Mouse (Mus musculus) embryonic facial prominence, embryonic 10.5 days (tissue): Measurements from ENCODE around the gene Tspan2. TPM values are rescaled to one million over a fixed set of nuclear protein-coding genes. Genes with fewer than 3 reads are reported as not detected.

Experiments used
- DNase-seq: peaks from one replicate; pipeline ENCODE4 v3.0.0-alpha.2; 2017; ENCODE audit warnings: low spot score
- H3K27ac ChIP-seq: fragments of 300-500 bp; sonication (generic); replicated peaks from 2 replicates; pipeline ENCODE4 v1.5.1; 2016; ENCODE audit warnings: mild to moderate bottlenecking
- H3K27me3 ChIP-seq: fragments of 300-500 bp; sonication (generic); replicated peaks from 2 replicates; pipeline ENCODE4 v1.6.1; 2016; ENCODE audit warnings: low read depth, mild to moderate bottlenecking; ENCODE audit not compliant: poor library complexity, severe bottlenecking
- H3K36me3 ChIP-seq: fragments of 300-500 bp; sonication (generic); replicated peaks from 2 replicates; pipeline ENCODE4 v1.6.1; 2016; ENCODE audit warnings: mild to moderate bottlenecking, moderate library complexity
- H3K4me1 ChIP-seq: fragments of 300-500 bp; sonication (generic); 2 replicates; pipeline ENCODE4 v1.6.1; 2016
- H3K4me3 ChIP-seq: fragments of 300-500 bp; sonication (generic); 2 replicates; pipeline ENCODE4 v1.5.1; 2016; ENCODE audit warnings: mild to moderate bottlenecking, moderate library complexity
- H3K9me3 ChIP-seq: fragments of 300-500 bp; sonication (generic); 2 replicates; pipeline ENCODE4 v1.6.1; 2016; ENCODE audit warnings: mild to moderate bottlenecking
- WGBS: fragments of 180-500 bp; shearing (Covaris S2); methylation state at CpG from one replicate; pipeline ENCODE4 v1.1.7; 2016; 5-methylcytosine and 5-hydroxymethylcytosine counted together
- polyA plus RNA-seq: library from polyadenylated mRNA; unstranded; fragments of >200 nt; fragmentation: Nextera tagmentation; extraction: Ambion mirVana; gene quantifications from 2 replicates; pipeline ENCODE4 v1.2.1, GENCODE M21; 2016

Tspan2 gene
- polyA plus RNA-seq = 7.4 and 7.6 TPM in 2 replicates

DNA sequence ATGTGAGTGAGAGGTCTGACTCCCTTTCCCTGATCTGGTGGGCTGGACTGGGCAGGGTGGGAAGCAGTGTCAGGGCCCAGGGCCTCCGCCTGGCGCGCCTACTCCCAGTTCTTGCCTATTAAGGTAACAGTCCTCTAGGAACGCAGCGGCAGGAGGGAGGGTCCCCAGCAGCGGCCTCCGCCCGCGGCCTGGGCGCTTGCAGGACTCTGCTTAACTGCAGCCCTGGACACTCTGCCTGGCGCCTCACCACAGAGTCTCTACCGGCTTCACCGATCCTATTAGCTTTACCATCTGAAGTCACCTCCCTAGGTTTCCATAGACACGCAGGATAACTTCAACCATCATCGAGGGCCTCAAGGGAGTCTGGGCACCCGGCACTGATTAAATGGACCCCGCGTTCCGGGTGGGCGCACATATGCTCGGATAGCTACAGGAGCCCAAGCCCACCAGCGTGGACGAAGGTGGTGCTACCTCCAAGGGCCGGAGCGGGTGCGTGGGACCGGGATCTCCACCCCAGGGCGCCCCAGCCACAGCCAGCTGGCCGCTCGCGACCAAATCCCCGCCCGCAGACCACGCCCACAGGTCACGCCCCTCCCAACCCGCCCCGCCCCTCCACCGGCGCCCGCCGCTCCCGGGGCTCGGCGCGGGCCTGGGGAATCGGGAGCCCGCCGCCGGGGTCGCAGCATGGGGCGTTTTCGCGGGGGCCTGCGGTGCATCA is at the start of gene Tspan2:
Gene Tspan2 (plus strand): TSS at position 217 of the 718 bp plus-strand sequence.
- H3K36me3 ChIP-seq = no peaks in the 10 kb centered on the region
- DNase-seq = peak; percentile 82
- H3K9me3 ChIP-seq = no peaks in the 10 kb centered on the region
- H3K27me3 ChIP-seq = peaks cover 35% of the 10 kb centered on the region
- peaks cover 29% of the 10 kb centered on the region for H3K4me1 ChIP-seq
- WGBS = 1% methylated on average over 54 of the region's 54 CpGs
- peak within 1 kb of the TSS; percentile 84 for H3K27ac ChIP-seq
- H3K4me3 ChIP-seq = peak within 1 kb of the TSS; percentile 82

DNA sequence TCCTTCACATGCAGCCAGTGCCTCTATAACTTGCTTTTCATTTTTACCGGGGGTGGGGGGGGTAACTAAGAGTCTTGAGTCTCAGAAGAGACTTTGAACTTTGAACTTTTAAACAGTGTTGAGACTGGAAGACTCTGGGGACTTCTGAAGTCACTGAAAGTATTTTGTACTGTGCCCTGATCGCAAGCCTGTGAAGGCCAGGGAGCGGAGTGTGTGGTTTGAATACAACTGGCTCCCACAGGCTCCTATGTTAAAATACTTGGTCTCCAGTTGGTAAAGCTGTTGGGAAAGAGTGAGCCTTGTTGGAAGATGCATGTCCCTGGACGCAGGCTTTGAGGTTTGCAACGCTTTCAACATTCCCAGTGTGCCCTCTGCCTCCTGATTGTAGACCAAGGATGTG is 47.5 kb upstream of the Tspan2 start:
- Histone ChIP-seq H3K36me3 (no peaks in the 10 kb centered on the region), H3K27ac (no peak overlapping the region)
- 86% methylated on average over 5 of the region's 5 CpGs for WGBS

DNA sequence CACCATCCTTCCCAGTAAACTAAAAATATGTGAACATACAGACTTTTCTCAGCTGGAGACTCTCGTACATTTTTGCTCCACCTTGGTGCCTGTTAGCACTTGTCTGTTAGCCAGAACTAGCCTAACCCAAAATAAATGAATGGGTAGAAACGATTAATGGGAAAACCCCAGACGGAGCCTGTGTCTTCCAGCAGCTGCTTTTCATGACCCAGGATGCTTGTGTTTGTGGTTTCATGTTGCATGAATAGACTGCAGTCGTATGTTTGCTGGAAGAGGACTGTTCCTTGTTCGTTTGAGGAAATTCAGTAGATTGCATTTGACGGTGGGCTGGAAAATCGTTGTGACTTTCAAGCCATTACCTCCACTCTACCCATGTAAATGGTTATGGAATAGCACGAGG is 46.5 kb upstream of the Tspan2 start:
- H3K4me1 ChIP-seq = peaks cover 19% of the 10 kb centered on the region
- no peak overlapping the region for H3K4me3 ChIP-seq
- no peak for DNase-seq
- WGBS = 61% methylated on average over 8 of the region's 8 CpGs
- H3K9me3 ChIP-seq = no peaks in the 10 kb centered on the region
- no peaks in the 10 kb centered on the region for H3K27me3 ChIP-seq
- no peaks in the 10 kb centered on the region for H3K36me3 ChIP-seq
- no peak overlapping the region for H3K27ac ChIP-seq

More for the DNA sequence above, 47.5 kb upstream of the Tspan2 start:
- Histone ChIP-seq H3K27me3 (no peaks in the 10 kb centered on the region), H3K4me3 (no peak overlapping the region), H3K4me1 (peaks cover 13% of the 10 kb centered on the region), H3K9me3 (no peaks in the 10 kb centered on the region)
- DNase-seq = no peak

DNA sequence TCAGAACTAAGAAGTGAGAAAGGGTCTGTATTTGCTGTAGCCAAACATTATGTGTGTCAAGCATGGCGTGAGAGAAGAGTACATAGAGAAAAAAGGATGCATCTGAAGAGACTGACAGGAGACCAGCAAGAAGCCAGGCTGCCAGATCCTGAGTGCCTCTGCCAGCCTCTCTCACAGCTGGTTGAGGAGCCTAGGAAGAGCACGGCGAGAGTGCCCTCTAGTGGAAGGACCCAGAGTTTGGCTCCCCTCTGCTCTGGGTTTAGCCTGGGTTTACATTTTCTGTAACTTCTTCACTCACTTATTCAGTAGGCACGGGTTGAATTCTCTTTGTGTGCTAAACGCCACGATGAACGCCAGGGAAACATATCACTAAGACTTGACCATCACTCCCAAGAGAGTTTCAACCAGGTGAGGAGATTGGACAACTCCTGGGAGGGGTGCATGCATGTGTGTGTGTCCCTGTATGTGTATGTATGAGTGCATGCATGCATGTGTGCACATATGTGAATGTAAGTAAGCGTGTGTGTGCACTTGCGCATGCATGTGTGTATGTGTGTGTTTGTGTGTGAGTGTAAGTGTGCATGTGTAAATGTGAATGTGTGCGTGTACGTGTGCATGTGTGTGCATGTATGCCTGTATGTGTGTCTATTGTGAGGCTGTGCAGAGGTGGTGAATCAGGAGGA is 42.4 kb upstream of the Tspan2 start:
- peak; percentile 81 for DNase-seq
- H3K27ac ChIP-seq = no peak overlapping the region
- H3K36me3 ChIP-seq = no peaks in the 10 kb centered on the region
- peaks cover 32% of the 10 kb centered on the region for H3K4me1 ChIP-seq
- 45% methylated on average over 11 of the region's 11 CpGs for WGBS
- H3K4me3 ChIP-seq = no peak overlapping the region
- H3K9me3 ChIP-seq = no peaks in the 10 kb centered on the region
- no peaks in the 10 kb centered on the region for H3K27me3 ChIP-seq

DNA sequence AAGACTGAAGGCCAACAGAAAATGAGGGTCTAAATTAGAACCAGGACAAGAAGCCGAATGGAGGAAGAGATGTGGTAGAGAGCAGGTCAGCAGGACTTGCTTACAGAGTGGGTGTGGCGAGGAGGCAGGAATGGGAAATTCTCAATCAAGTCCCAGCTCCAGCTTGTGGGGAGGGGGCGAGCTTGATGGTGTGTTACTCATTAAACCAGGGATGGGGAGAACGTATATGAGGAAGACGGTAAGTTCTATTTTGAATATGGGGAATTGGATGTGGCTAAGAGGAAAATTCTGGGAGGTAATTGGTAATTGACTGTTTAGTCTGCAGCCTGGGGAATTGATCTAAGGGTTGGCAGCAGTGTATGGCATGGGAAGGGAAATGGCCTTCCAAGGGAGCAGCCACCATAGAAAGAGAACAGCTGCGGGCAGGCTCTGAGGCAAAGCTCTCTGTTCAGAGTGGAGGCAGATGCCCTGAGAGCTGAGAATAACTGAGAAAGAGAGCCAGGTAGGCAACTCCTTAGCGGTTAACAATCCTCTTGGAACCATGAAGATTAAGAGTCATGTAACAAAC is 41.5 kb upstream of the Tspan2 start:
- Histone ChIP-seq H3K36me3 (no peaks in the 10 kb centered on the region), H3K27me3 (no peaks in the 10 kb centered on the region), H3K4me1 (peaks cover 28% of the 10 kb centered on the region), H3K9me3 (no peaks in the 10 kb centered on the region), H3K27ac (0 out of 2 replicates have a peak overlapping the region, but pooled peaks have one; percentile 19), H3K4me3 (no peak overlapping the region)
- DNase-seq = peak; percentile 31
- WGBS = 62% methylated on average over 7 of the region's 7 CpGs

DNA sequence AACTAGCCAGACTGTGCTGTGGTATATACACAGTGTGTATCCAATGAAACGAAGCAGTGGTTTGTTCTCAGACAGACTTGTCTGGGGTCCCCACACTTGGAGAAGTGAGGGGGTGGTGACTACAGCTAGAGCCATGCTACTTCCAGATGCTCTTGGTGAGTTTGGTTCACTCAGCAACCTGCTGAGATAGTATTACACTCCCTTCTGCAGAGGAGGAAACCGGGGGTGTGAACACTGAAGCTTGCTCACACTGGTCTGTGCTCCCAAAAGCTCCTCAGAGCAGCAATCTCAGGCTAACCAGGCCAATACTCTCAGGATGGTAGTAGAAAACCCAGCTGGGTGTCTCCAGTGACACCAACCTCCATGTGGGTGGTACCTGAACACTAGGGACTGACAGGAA is 36.2 kb upstream of the Tspan2 start:
- Histone ChIP-seq H3K27me3 (no peaks in the 10 kb centered on the region), H3K4me1 (peaks cover 10% of the 10 kb centered on the region), H3K27ac (no peak overlapping the region), H3K4me3 (no peak overlapping the region), H3K36me3 (no peaks in the 10 kb centered on the region), H3K9me3 (no peaks in the 10 kb centered on the region)
- no peak for DNase-seq
- WGBS = 64% methylated on average over 2 of the region's 2 CpGs

DNA sequence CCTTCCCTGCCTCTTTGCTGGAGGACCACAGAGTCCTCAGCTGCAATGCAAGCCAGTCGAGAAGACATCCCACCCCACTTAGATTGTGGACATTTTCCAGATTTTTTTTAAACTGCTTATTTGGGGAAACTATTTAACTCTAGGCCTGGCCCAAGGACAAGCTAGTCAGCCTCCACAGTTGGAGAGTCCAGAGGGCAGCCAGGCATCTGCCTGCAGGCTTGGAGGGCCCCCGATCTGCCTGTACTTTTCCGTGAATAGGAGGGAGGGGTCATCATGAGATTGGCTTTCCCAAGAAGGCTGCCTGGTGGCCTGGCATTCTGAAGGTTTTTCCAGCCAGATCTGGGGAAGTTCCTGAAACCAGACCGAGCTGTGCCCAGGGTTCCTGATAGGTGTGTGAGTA is 33.0 kb upstream of the Tspan2 start:
- Histone ChIP-seq H3K36me3 (no peaks in the 10 kb centered on the region), H3K27me3 (no peaks in the 10 kb centered on the region), H3K9me3 (no peaks in the 10 kb centered on the region), H3K27ac (no peak overlapping the region), H3K4me1 (peaks cover 10% of the 10 kb centered on the region), H3K4me3 (no peak overlapping the region)
- DNase-seq = no peak
- 85% methylated on average over 4 of the region's 4 CpGs for WGBS

DNA sequence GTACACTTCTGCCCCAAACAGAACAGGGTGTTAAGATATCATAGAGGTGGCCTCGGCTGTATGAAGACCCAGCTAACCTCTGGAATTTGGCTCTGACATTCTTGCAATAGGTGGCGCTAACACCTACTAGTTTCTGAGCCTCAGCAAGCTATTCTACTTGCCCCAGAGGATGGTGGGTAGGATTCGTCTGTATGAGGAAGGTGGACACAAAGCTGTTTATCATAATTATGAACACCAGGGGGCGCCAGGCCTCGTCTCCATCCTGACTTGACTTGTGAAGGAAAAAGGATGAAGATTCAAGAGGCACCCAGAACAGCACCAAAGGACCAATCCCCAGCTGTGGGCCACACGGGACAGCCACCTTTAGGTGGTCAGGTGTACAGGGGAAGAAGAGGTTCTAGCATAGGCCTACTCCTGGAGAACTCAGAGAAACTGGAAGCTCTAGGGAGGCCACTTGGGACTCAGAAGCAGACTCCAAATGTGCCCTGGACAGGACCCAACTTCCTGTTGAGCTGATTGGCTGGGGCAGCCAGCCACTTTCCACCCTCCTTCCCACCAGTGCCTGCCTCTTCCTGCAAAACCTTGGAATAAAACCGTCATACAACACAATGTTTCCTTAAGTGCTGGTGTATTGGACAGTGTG is 32.3 kb upstream of the Tspan2 start:
- 46% methylated on average over 7 of the region's 7 CpGs for WGBS
- Histone ChIP-seq H3K36me3 (no peaks in the 10 kb centered on the region), H3K9me3 (no peaks in the 10 kb centered on the region), H3K27ac (no peak overlapping the region), H3K4me1 (peaks cover 10% of the 10 kb centered on the region), H3K4me3 (no peak overlapping the region), H3K27me3 (no peaks in the 10 kb centered on the region)
- peak; percentile 56 for DNase-seq

DNA sequence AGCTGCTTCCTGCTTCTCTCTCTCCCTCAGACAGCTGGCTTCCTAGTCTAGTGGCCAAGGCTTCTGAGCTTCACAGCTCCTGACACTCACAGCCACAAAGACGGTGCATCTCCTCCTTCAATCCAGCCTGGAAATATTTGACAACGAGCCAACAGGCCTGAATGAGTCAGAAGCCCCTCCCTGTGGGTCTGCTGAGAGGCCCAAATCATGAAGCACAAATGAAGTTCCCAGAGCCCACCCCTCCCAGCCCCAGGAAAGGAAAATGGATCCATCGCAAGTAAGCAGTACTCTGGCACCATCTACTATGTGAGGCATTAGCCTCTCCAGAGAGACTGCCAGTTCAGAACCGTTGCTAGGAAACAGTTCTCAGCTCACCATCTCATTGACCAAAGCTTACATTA is 30.3 kb upstream of the Tspan2 start:
- WGBS = 86% methylated on average over 4 of the region's 4 CpGs
- Histone ChIP-seq H3K27me3 (no peaks in the 10 kb centered on the region), H3K27ac (no peak overlapping the region)

DNA sequence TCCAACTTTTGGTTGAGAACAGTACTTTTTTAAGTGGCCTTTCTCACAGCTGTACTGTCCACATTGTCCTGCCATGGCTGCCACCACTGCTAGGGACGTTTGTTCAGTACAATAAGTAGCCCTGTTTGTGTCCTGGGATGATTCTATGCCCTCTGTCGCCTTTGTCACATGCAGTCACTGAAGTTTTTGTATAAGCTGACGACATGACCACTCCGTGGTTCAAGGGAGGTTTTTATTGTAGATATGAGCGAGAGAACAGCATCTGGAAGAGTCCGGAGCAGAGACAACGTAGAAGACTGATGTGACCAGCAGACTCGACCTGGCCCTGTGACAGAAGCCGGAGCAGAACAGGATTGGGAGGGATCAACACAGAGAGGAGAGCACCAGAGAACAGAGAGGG is 25.7 kb upstream of the Tspan2 start:
- Histone ChIP-seq H3K4me3 (no peak overlapping the region), H3K4me1 (peaks cover 14% of the 10 kb centered on the region), H3K9me3 (no peaks in the 10 kb centered on the region), H3K27me3 (no peaks in the 10 kb centered on the region), H3K27ac (no peak overlapping the region), H3K36me3 (no peaks in the 10 kb centered on the region)
- DNase-seq = no peak
- WGBS = 71% methylated on average over 9 of the region's 9 CpGs

More for the DNA sequence above, 30.3 kb upstream of the Tspan2 start:
- Histone ChIP-seq H3K4me1 (peaks cover 10% of the 10 kb centered on the region), H3K9me3 (no peaks in the 10 kb centered on the region), H3K36me3 (no peaks in the 10 kb centered on the region), H3K4me3 (no peak overlapping the region)
- no peak for DNase-seq

DNA sequence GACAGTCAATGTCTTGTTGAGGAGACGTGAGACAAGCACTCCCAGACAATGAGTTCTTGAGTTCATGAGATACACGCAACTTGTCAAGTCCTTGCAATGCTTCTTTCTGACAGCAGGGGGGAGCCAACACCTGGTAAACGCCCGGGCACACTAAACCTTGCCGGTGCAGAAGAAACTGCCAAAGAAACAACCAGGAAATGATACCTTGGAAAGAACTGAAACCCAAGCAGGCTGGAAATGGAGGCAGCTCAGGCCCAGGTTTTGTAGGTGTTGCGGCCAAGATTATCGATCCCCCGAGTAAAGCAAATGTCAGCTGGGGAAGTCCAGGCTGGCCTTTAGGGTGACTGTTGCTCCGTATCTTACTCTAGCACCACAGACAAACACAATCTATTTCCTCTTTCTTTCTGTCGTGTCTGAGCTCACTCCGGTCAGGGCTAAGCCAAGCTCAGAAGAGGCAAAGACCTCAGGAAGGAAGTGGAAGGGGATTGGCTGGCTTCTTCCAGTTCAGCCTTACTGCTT is 19.2 kb upstream of the Tspan2 start:
- WGBS = 32% methylated on average over 11 of the region's 11 CpGs
- H3K36me3 ChIP-seq = no peaks in the 10 kb centered on the region
- peak; percentile 79 for DNase-seq
- 0 out of 2 replicates have a peak overlapping the region, but pooled peaks have one; percentile 3 for H3K4me3 ChIP-seq
- H3K4me1 ChIP-seq = peaks cover 11% of the 10 kb centered on the region
- H3K27me3 ChIP-seq = no peaks in the 10 kb centered on the region; the same call in 1 of the 2 replicates
- H3K27ac ChIP-seq = no peak overlapping the region
- no peaks in the 10 kb centered on the region for H3K9me3 ChIP-seq

DNA sequence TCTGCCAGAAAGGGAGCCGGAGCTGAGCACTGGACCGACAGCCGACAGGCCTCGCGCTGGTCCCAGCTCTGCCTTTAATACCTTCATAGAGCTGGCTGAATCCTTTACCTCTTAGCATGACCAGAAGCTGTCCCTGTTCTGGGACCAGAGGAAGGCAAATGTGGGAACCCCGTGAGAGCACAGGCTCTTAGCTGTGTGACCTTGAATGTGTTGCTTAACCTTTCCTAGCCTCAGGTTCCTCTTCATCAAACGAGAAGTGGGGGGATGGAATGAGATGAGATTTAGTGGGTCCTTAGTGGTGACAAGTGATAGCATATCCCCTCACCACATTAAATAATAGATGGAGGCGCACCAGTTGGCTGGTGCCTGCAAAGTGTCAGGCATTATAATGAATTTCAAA is 18.5 kb upstream of the Tspan2 start:
- Histone ChIP-seq H3K27me3 (no peaks in the 10 kb centered on the region; the same call in 1 of the 2 replicates), H3K4me3 (no peak overlapping the region), H3K36me3 (no peaks in the 10 kb centered on the region), H3K4me1 (peaks cover 11% of the 10 kb centered on the region), H3K9me3 (no peaks in the 10 kb centered on the region), H3K27ac (no peak overlapping the region)
- 88% methylated on average over 8 of the region's 8 CpGs for WGBS
- no peak for DNase-seq
